Mouse (Mus musculus) cerebellum, adult 2 months (tissue): ENCODE data around the gene Bspry. TPM values are rescaled to one million over a fixed set of nuclear protein-coding genes. Genes with fewer than 3 reads are reported as not detected.

Source experiments
- DNase-seq, 2 experiments: peaks; one replicate each; pipeline ENCODE4 v3.0.0; 2021
- H3K27ac ChIP-seq: fragments of 200-500 bp; 2 replicates; pipeline ENCODE4 v1.5.1; 2012; ENCODE audit warnings: low read length, control low read depth, inconsistent platforms; ENCODE audit not compliant: insufficient read depth
- H3K27me3 ChIP-seq: fragments of 200-500 bp; 2 replicates; pipeline ENCODE4 v1.6.1; 2012; ENCODE audit warnings: inconsistent platforms, mild to moderate bottlenecking, low read length, moderate library complexity; ENCODE audit not compliant: control insufficient read depth, insufficient read depth
- H3K4me1 ChIP-seq: fragments of 200-500 bp; 2 replicates; pipeline ENCODE4 v1.6.1; 2011; ENCODE audit warnings: low read length; ENCODE audit not compliant: control insufficient read depth, insufficient read depth
- H3K4me3 ChIP-seq: fragments of 200-500 bp; replicated peaks from 2 replicates; pipeline ENCODE3; 2011; ENCODE audit warnings: mild to moderate bottlenecking, low read depth, low read length, control low read depth; ENCODE audit not compliant: insufficient read depth
- CTCF ChIP-seq: fragments of 200-500 bp; IDR thresholded peaks from 2 replicates; pipeline ENCODE4 v1.5.1; 2011; ENCODE audit warnings: low read depth, mild to moderate bottlenecking, control low read depth, low read length, moderate library complexity, borderline replicate concordance; ENCODE audit not compliant: insufficient read depth
- POLR2A ChIP-seq: fragments of 200-500 bp; IDR thresholded peaks from 2 replicates; pipeline ENCODE4 v1.6.1; 2011; ENCODE audit warnings: low read length, control low read depth, borderline replicate concordance; ENCODE audit not compliant: insufficient read depth
- WGBS: fragments of 180-500 bp; shearing (Covaris S2); methylation state at CpG from one replicate; pipeline ENCODE4 v1.1.7; 2018; 5-methylcytosine and 5-hydroxymethylcytosine counted together
- polyA plus RNA-seq: library from polyadenylated mRNA; depleted of rRNA; stranded (reverse); fragments of >200 nt; gene quantifications from 2 replicates; pipeline ENCODE4 v1.2.3, GENCODE M21; 2012

Gene Bspry
- polyA plus RNA-seq, 1 experiment: 1.2 TPM

GRCm38 (mm10) chr4:62518416-62519121 is 38.7 kb downstream of the Bspry start:
- TF ChIP-seq POLR2A (peak; percentile 57; the same call in 1 of the 2 replicates), CTCF (no peak)
- Histone ChIP-seq H3K4me3 (peak overlapping the region; percentile 73), H3K27me3 (no peaks in the 10 kb centered on the region), H3K27ac (peak overlapping the region; percentile 47), H3K4me1 (peaks cover 24% of the 10 kb centered on the region)
- WGBS: 19% methylated on average over 13 of the region's 13 CpGs
- DNase-seq: peak; percentile 81 to 88

- under 1% methylated on average over 26 of the region's 26 CpGs for WGBS
- DNase-seq: no peak
- peaks cover 21% of the 10 kb centered on the region for H3K4me1 ChIP-seq
- peak overlapping the region; percentile 47 for H3K27ac ChIP-seq
- peak overlapping the region; percentile 73 for H3K4me3 ChIP-seq
- no peaks in the 10 kb centered on the region for H3K27me3 ChIP-seq
- no peak for TF ChIP-seq POLR2A
- no peak for TF ChIP-seq CTCF
Observed at GRCm38 (mm10) chr4:62519122-62519848, 39.4 kb downstream of the Bspry start.

GRCm38 (mm10) chr4:62519849-62520233 is 40.0 kb downstream of the Bspry start, which contains the start of gene Alad:
Gene Alad (minus strand): TSS chr4:62519918.
- WGBS: under 1% methylated on average over 37 of the region's 37 CpGs
- peak within 1 kb of the TSS; percentile 73 for H3K4me3 ChIP-seq
- H3K27ac ChIP-seq: peak within 1 kb of the TSS; percentile 52
- H3K27me3 ChIP-seq: no peaks in the 10 kb centered on the region
- TF ChIP-seq CTCF (no peak), POLR2A (peak; percentile 50; the same call in 1 of the 2 replicates)
- DNase-seq: peak; percentile 88
- H3K4me1 ChIP-seq: peaks cover 22% of the 10 kb centered on the region

- no peak for DNase-seq
- H3K27ac ChIP-seq: no peak overlapping the region
- peaks cover 12% of the 10 kb centered on the region for H3K4me1 ChIP-seq
- no peak overlapping the region for H3K4me3 ChIP-seq
- H3K27me3 ChIP-seq: no peaks in the 10 kb centered on the region
- no peak for TF ChIP-seq CTCF
- TF ChIP-seq POLR2A: no peak
- 89% methylated on average over 2 of the region's 2 CpGs for WGBS
Observed at GRCm38 (mm10) chr4:62520892-62521400, 41.1 kb downstream of the Bspry start.

- peak within 1 kb of the TSS; percentile 94 for H3K4me3 ChIP-seq
- H3K4me1 ChIP-seq: peaks cover 3% of the 10 kb centered on the region; the same call in 1 of the 2 replicates
- H3K27ac ChIP-seq: peak within 1 kb of the TSS; percentile 100
- TF ChIP-seq POLR2A: no peak
- no peak for TF ChIP-seq CTCF
- under 1% methylated on average over 59 of the region's 59 CpGs for WGBS
- peak; percentile 96 to 98 for DNase-seq
- no peaks in the 10 kb centered on the region for H3K27me3 ChIP-seq
Observed at GRCm38 (mm10) chr4:62524651-62525488, 45.0 kb downstream of the Bspry start, which contains the start of the genes Pole3 and 4933430I17Rik. Gene Pole3 (minus strand): TSS chr4:62525068. Gene 4933430I17Rik (plus strand): TSS chr4:62525369.

GRCm38 (mm10) chr4:62525489-62525811 is 45.6 kb downstream of the Bspry start:
- no peak overlapping the region for H3K27ac ChIP-seq
- peaks cover 3% of the 10 kb centered on the region; the same call in 1 of the 2 replicates for H3K4me1 ChIP-seq
- H3K4me3 ChIP-seq: peak overlapping the region; percentile 94
- no peaks in the 10 kb centered on the region for H3K27me3 ChIP-seq
- DNase-seq: no peak
- WGBS: under 1% methylated on average over 10 of the region's 10 CpGs
- no peak for TF ChIP-seq POLR2A
- TF ChIP-seq CTCF: no peak

GRCm38 (mm10) chr4:62526256-62526655 is 46.4 kb downstream of the Bspry start:
- WGBS: 64% methylated on average over 2 of the region's 2 CpGs
- no peaks in the 10 kb centered on the region for H3K27me3 ChIP-seq
- DNase-seq: no peak

More at GRCm38 (mm10) chr4:62526256-62526655, 46.4 kb downstream of the Bspry start:
- Histone ChIP-seq H3K27ac (no peak overlapping the region), H3K4me3 (no peak overlapping the region), H3K4me1 (peaks cover 3% of the 10 kb centered on the region; the same call in 1 of the 2 replicates)
- TF ChIP-seq POLR2A: no peak
